Mouse (Mus musculus): ENCODE measurements at regions not wholly inside any gene's neighbourhood (a gene's known extent, or its start where the extent isn't known, plus 50 kb on each side); places are given as distances from the start of the nearest gene placed in this dataset.
"Not testable (repeated sequence)": the region's sequence is repeated elsewhere in the genome, so short reads cannot be mapped to it uniquely, and the experiment has no call there.

DNA sequence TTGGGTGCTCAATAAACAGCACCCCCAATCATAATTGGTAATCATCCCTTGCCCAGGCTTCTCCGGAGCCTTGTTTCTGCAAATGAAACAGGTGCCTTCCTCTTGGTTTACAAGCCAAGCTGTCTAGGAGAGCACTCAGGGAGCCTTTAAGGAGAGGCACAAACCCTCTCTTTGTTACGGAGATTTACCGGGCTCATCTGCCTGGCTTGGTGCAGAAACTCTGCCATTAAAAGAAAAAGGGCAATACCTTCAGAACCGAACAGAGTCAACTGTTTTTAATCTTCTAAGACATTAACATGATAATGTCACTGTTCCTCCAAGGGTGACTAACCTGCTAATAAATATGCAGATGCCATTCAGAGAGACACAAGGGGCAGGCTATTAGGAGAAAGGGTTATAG, 380.5 kb downstream of the Kif2b start:
- ATAC-seq (no peak), DNase-seq (ENCODE audit: low spot score) (no peak)
- Histone ChIP-seq H3K36me3 (ENCODE audit: insufficient read depth, low read length) (no peaks in the 10 kb centered on the region), H3K4me1 (ENCODE audit: insufficient read depth, low read length) (no peaks in the 10 kb centered on the region), H3K27me3 (ENCODE audit: insufficient read depth, low read length) (no peaks in the 10 kb centered on the region), H3K9me3 (ENCODE audit: low read length) (no peaks in the 10 kb centered on the region), H3K9ac (replicated peaks; ENCODE audit: low read length) (no peak overlapping the region), H3K4me2 (ENCODE audit: low read depth, low read length) (no peak overlapping the region), H3K4me3 (ENCODE audit: low read length) (no peak overlapping the region), H3K27ac (no peak overlapping the region)
- 17% methylated on average over 4 of the region's 4 CpGs for WGBS
- no peak for TF ChIP-seq CTCF (IDR thresholded peaks at IDR 0.05; ENCODE audit: low read depth)

DNA sequence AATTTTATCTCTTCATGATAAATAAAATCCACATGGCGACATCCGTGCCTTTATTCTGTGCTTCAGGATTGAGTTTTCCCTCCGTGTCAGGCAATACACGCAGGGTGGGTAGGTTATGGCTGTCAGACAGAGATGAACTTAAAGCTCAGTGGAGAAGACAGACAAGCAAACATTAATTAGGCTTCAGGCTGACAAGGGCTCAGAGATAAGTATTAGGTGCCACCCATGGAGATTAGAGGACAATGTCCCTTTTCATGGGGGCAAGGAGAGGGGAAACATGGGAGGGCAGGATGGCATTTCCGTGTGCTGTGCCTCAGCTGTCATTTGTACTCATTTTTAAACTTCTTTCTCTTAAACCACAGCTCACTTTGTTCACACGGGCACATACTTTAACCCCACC, 381.0 kb downstream of the Kif2b start:
- Histone ChIP-seq H3K27ac (no peak overlapping the region), H3K9ac (replicated peaks; ENCODE audit: low read length) (no peak overlapping the region), H3K4me2 (ENCODE audit: low read depth, low read length) (no peak overlapping the region), H3K4me3 (ENCODE audit: low read length) (no peak overlapping the region), H3K9me3 (ENCODE audit: low read length) (no peaks in the 10 kb centered on the region), H3K36me3 (ENCODE audit: insufficient read depth, low read length) (no peaks in the 10 kb centered on the region), H3K4me1 (ENCODE audit: insufficient read depth, low read length) (no peaks in the 10 kb centered on the region), H3K27me3 (ENCODE audit: insufficient read depth, low read length) (no peaks in the 10 kb centered on the region)
- DNase-seq (ENCODE audit: low spot score) (no peak), ATAC-seq (no peak)
- no peak for TF ChIP-seq CTCF (IDR thresholded peaks at IDR 0.05; ENCODE audit: low read depth)
- WGBS = 27% methylated on average over 6 of the region's 6 CpGs

DNA sequence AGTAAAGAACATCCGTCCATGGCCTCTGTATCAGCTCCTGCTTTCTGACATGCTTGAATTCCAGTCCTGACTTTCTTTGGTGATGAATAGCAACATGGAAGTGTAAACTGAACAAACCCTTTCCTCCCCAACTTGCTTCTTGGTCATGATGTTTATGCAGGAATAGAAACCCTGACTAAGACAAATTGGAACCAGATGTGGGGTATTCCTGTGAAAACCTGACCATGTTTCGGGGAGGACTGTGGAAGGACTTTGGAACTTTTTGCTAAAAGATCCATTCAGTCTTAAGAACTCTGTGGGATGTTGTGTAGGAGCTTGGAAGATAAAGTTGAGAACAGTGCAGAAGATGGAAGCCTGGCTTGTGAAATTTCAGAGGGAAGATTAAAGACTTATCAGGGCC, 410.0 kb downstream of the Kif2b start:
- H3K4me3 ChIP-seq (ENCODE audit: low read length); H3K9ac ChIP-seq (replicated peaks; ENCODE audit: low read length); H3K4me1 ChIP-seq (ENCODE audit: insufficient read depth, low read length); H3K27me3 ChIP-seq (ENCODE audit: insufficient read depth, low read length); H3K27ac ChIP-seq; H3K36me3 ChIP-seq (ENCODE audit: insufficient read depth, low read length); ATAC-seq; H3K9me3 ChIP-seq (ENCODE audit: low read length); H3K4me2 ChIP-seq (ENCODE audit: low read depth, low read length); DNase-seq (ENCODE audit: low spot score): not testable (repeated sequence)
- WGBS = 69% methylated on average over 2 of the region's 2 CpGs

DNA sequence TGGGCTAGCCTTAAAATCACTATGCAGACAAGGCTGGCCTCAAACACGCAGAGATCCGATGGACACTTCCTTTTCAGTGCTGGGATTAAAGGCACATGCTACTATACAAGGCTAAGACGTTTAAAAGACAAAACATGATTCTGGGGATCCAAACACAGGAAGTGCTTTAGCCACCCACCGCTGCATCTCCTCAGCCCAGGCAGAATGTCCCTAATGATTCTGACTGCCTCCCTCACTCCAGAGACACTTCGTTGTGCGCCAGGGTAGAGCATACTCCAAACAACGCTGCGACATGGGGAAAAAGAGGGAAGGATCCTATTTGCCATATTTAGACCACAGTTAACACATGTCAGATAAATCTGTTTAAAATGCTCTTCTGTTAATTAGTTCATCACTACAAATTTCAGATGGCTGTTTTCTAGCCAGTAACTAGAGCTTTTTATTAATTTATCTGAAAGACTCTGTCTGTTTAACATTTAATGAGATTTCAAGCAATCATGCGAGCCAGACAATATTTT, 443.5 kb downstream of the Kif2b start:
- H3K36me3 ChIP-seq (ENCODE audit: insufficient read depth, low read length) = no peaks in the 10 kb centered on the region
- no peak for TF ChIP-seq CTCF (IDR thresholded peaks at IDR 0.05; ENCODE audit: low read depth)
- H3K4me1 ChIP-seq (ENCODE audit: insufficient read depth, low read length) = no peaks in the 10 kb centered on the region
- H3K4me2 ChIP-seq (ENCODE audit: low read depth, low read length) = no peak overlapping the region
- ATAC-seq = no peak
- no peaks in the 10 kb centered on the region for H3K9me3 ChIP-seq (ENCODE audit: low read length)
- no peak for DNase-seq (ENCODE audit: low spot score)
- no peak overlapping the region for H3K9ac ChIP-seq (replicated peaks; ENCODE audit: low read length)
- H3K27ac ChIP-seq = no peak overlapping the region
- no peaks in the 10 kb centered on the region for H3K27me3 ChIP-seq (ENCODE audit: insufficient read depth, low read length)
- H3K4me3 ChIP-seq (ENCODE audit: low read length) = no peak overlapping the region
- WGBS = 55% methylated on average over 9 of the region's 9 CpGs

DNA sequence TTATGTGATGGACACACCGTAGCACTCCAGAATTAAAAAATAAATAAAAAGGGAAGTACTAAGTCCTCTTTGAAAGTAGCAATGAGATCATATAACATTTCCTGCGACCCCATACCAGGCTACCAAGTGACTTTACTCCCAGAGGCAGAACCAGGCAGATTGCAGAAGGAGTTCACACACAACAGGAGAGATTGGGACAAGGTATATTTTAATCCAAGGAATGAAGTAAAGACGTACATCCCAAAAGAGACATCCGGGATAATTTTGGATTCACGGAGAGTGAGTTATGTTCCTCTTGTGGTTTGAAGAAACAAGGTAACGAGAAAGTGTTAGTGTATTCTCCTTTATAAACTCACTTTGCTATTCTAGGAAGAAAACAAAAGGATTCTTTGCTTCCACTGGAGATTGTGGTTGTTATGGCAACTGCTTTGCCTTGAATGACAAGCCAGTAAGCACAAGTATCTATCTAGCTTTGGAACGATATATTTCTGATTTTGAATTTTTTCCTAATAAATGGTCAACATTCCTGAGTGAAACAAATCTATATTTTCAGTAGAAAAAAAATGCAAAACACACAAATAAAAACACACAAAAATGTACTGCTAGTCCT, 444.5 kb downstream of the Kif2b start:
- H3K9ac ChIP-seq (replicated peaks; ENCODE audit: low read length) = no peak overlapping the region
- TF ChIP-seq CTCF (IDR thresholded peaks at IDR 0.05; ENCODE audit: low read depth) = no peak
- H3K4me3 ChIP-seq (ENCODE audit: low read length) = no peak overlapping the region
- no peak for ATAC-seq
- peak; percentile 57 for DNase-seq (ENCODE audit: low spot score)
- H3K27me3 ChIP-seq (ENCODE audit: insufficient read depth, low read length) = no peaks in the 10 kb centered on the region
- H3K4me1 ChIP-seq (ENCODE audit: insufficient read depth, low read length) = no peaks in the 10 kb centered on the region
- no peaks in the 10 kb centered on the region for H3K36me3 ChIP-seq (ENCODE audit: insufficient read depth, low read length)
- no peak overlapping the region for H3K27ac ChIP-seq
- H3K4me2 ChIP-seq (ENCODE audit: low read depth, low read length) = no peak overlapping the region
- 28% methylated on average over 7 of the region's 7 CpGs for WGBS
- H3K9me3 ChIP-seq (ENCODE audit: low read length) = no peaks in the 10 kb centered on the region

DNA sequence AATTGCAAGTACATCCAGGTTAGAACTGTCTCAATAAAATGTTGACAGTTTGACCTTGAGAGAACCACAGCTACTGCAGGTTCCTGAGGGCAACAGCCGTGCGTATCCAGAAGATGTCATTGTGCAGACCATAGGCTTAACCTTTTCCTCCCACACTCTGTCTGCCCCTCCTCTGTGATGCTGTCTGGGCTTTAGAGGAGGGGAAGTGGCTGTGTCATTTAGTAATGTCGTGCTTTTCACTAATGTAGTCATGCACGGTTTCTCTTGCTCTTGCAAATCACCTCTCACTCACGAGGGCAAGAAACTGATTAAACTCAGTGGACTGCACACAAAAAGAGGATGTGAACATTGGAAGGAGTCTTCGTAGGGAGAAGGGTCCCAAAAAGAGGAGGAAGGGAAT, 443.8 kb upstream of the Tom1l1 start:
- H3K27ac ChIP-seq = no peak overlapping the region
- no peaks in the 10 kb centered on the region for H3K9me3 ChIP-seq (ENCODE audit: low read length)
- no peak for TF ChIP-seq CTCF (IDR thresholded peaks at IDR 0.05; ENCODE audit: low read depth)
- no peak overlapping the region for H3K4me3 ChIP-seq (ENCODE audit: low read length)
- H3K9ac ChIP-seq (replicated peaks; ENCODE audit: low read length) = no peak overlapping the region
- no peaks in the 10 kb centered on the region for H3K27me3 ChIP-seq (ENCODE audit: insufficient read depth, low read length)
- no peaks in the 10 kb centered on the region for H3K4me1 ChIP-seq (ENCODE audit: insufficient read depth, low read length)
- 25% methylated on average over 6 of the region's 6 CpGs for WGBS
- H3K36me3 ChIP-seq (ENCODE audit: insufficient read depth, low read length) = no peaks in the 10 kb centered on the region
- ATAC-seq (no peak), DNase-seq (ENCODE audit: low spot score) (no peak)
- H3K4me2 ChIP-seq (ENCODE audit: low read depth, low read length) = no peak overlapping the region

DNA sequence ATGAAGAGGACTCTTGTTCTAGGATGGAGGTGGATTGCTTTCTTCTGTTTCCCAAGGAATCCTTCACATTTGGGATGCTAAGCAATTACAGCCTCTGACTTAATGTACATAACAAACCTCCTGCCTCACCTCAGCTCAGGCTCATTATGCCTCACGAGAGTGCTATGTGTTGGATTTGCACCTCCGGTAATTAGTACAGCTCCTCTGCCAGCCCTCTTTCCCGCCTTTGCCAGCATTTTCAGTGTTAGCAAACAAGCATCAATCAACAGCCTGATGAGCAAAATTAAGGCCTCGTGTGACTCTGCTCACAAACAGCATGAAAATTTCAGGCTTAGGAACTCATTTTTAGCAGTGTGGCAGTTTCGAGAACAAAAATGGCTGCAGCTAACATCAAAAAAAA, 410.0 kb upstream of the Tom1l1 start:
- Histone ChIP-seq H3K9ac (replicated peaks; ENCODE audit: low read length) (no peak overlapping the region), H3K27me3 (ENCODE audit: insufficient read depth, low read length) (no peaks in the 10 kb centered on the region), H3K4me3 (ENCODE audit: low read length) (no peak overlapping the region), H3K9me3 (ENCODE audit: low read length) (no peaks in the 10 kb centered on the region), H3K4me2 (ENCODE audit: low read depth, low read length) (no peak overlapping the region), H3K36me3 (ENCODE audit: insufficient read depth, low read length) (no peaks in the 10 kb centered on the region), H3K27ac (no peak overlapping the region), H3K4me1 (ENCODE audit: insufficient read depth, low read length) (no peaks in the 10 kb centered on the region)
- ATAC-seq = no peak
- 47% methylated on average over 5 of the region's 5 CpGs for WGBS
- peak; percentile 20 for DNase-seq (ENCODE audit: low spot score)
- TF ChIP-seq CTCF (IDR thresholded peaks at IDR 0.05; ENCODE audit: low read depth) = no peak

All from hindbrain, postnatal 0 days (tissue).